Mouse (Mus musculus) kidney, adult 2 months (tissue): ENCODE data around the gene Cst11. TPM values are rescaled to one million over a fixed set of nuclear protein-coding genes. Genes with fewer than 3 reads are reported as not detected.

Source experiments
- DNase-seq: peaks from one replicate; pipeline ENCODE4 v3.0.0; 2021
- H3K27ac ChIP-seq: fragments of 200-500 bp; 2 replicates; pipeline ENCODE4 v1.5.1; 2012; ENCODE audit warnings: low read depth, low read length, control low read depth, inconsistent platforms; ENCODE audit not compliant: insufficient read depth
- H3K27me3 ChIP-seq: fragments of 200-500 bp; replicated peaks from 2 replicates; pipeline ENCODE4 v1.6.1; 2012; ENCODE audit warnings: mild to moderate bottlenecking, moderate library complexity, low read length, inconsistent platforms; ENCODE audit not compliant: control insufficient read depth, insufficient read depth
- H3K36me3 ChIP-seq: fragments of 200-500 bp; 2 replicates; pipeline ENCODE4 v1.6.1; 2012; ENCODE audit warnings: mild to moderate bottlenecking, moderate library complexity, low read length, inconsistent platforms; ENCODE audit not compliant: control insufficient read depth, insufficient read depth
- H3K4me1 ChIP-seq: fragments of 200-500 bp; 2 replicates; pipeline ENCODE4 v1.6.1; 2011; ENCODE audit warnings: low read length; ENCODE audit not compliant: control insufficient read depth, insufficient read depth
- H3K4me3 ChIP-seq: fragments of 200-500 bp; 2 replicates; pipeline ENCODE4 v1.5.1; 2011; ENCODE audit warnings: mild to moderate bottlenecking, low read depth, low read length, control low read depth; ENCODE audit not compliant: insufficient read depth
- CTCF ChIP-seq: fragments of 200-500 bp; conservative IDR thresholded peaks from 2 replicates; pipeline ENCODE4 v1.5.1; 2011; ENCODE audit warnings: low read depth, mild to moderate bottlenecking, control low read depth, low read length, moderate library complexity, mixed read lengths; ENCODE audit not compliant: insufficient read depth, insufficient read length
- POLR2A ChIP-seq: fragments of 200-500 bp; IDR thresholded peaks from one replicate; pipeline ENCODE4 v1.6.1; 2011; ENCODE audit warnings: low read depth, low read length, control low read depth
- WGBS: fragments of 180-500 bp; shearing (Covaris S2); methylation state at CpG from one replicate; pipeline ENCODE4 v1.1.7; 2018; 5-methylcytosine and 5-hydroxymethylcytosine counted together
- polyA plus RNA-seq: library from polyadenylated mRNA; depleted of rRNA; stranded (reverse); fragments of >200 nt; gene quantifications from 2 replicates; pipeline ENCODE4 v1.2.3, GENCODE M21; 2012; rRNA removed

The Cst11 gene
- polyA plus RNA-seq, 1 experiment = not detected

GRCm38 (mm10) chr2:148732327-148733000 is 38.8 kb downstream of the Cst11 start, which contains the start of gene Napb:
TSS of gene Napb (minus strand) at chr2:148732467.
- WGBS = 5% methylated on average over 18 of the region's 18 CpGs
- Histone ChIP-seq H3K4me3 (peak within 1 kb of the TSS; percentile 80), H3K27ac (no peak within 1 kb of the TSS), H3K4me1 (no peaks in the 10 kb centered on the region; the same call in 1 of the 2 replicates), H3K27me3 (no peaks in the 10 kb centered on the region), H3K36me3 (no peaks in the 10 kb centered on the region)
- DNase-seq = peak; percentile 97
- TF ChIP-seq CTCF = no peak
- TF ChIP-seq POLR2A = peak; percentile 95

- H3K27ac ChIP-seq = no peak overlapping the region
- no peak for TF ChIP-seq POLR2A
- no peak for TF ChIP-seq CTCF
- under 1% methylated on average over 35 of the region's 35 CpGs for WGBS
- no peaks in the 10 kb centered on the region; the same call in 1 of the 2 replicates for H3K4me1 ChIP-seq
- H3K27me3 ChIP-seq = no peaks in the 10 kb centered on the region
- peak overlapping the region; percentile 80 for H3K4me3 ChIP-seq
- DNase-seq = peak; percentile 26
- no peaks in the 10 kb centered on the region for H3K36me3 ChIP-seq
Measured at GRCm38 (mm10) chr2:148731614-148732326, 39.5 kb downstream of the Cst11 start.

GRCm38 (mm10) chr2:148719271-148719995 is 51.9 kb downstream of the Cst11 start:
- Histone ChIP-seq H3K36me3 (no peaks in the 10 kb centered on the region), H3K4me3 (no peak overlapping the region), H3K27ac (no peak overlapping the region), H3K4me1 (peaks cover 7% of the 10 kb centered on the region), H3K27me3 (no peaks in the 10 kb centered on the region)
- no peak for TF ChIP-seq POLR2A
- TF ChIP-seq CTCF = no peak
- WGBS = 39% methylated on average over 2 of the region's 2 CpGs
- DNase-seq = no peak

Other genes with a start within 250 kb of the Cst11 start
- 17.7 and 18.8 TPM in 2 replicates for gene Nxt1, start 98.9 kb downstream of the Cst11 start, polyA plus RNA-seq
- 10.1 and 12.0 TPM in 2 replicates for gene Gzf1, start 90.5 kb downstream of the Cst11 start, polyA plus RNA-seq
- 0.99 and 1.5 TPM in 2 replicates for gene Napb, start 39.0 kb downstream of the Cst11 start, polyA plus RNA-seq
- gene Cstl1, start 21.1 kb downstream of the Cst11 start, polyA plus RNA-seq = not detected in 2 replicates
- not detected in 2 replicates for gene 8030411F24Rik, start 10.5 kb upstream of the Cst11 start, polyA plus RNA-seq
- gene Cst12, start 17.9 kb upstream of the Cst11 start, polyA plus RNA-seq = 0.17 TPM in 1 of 2 replicates, not detected in the other
- 0.11 TPM in 1 of 2 replicates, not detected in the other for gene Cst8, start 27.3 kb upstream of the Cst11 start, polyA plus RNA-seq
- not detected in 2 replicates for gene Cst13, start 48.6 kb upstream of the Cst11 start, polyA plus RNA-seq
- not detected in 2 replicates for gene Cst9, start 63.6 kb upstream of the Cst11 start, polyA plus RNA-seq
- gene 9230104L09Rik, start 93.5 kb upstream of the Cst11 start, polyA plus RNA-seq = not detected in 2 replicates
- gene Cst3, start 104.2 kb upstream of the Cst11 start, polyA plus RNA-seq = 968 and 1,101 TPM in 2 replicates
- gene Gm1330, start 231.8 kb upstream of the Cst11 start, polyA plus RNA-seq = not detected in 2 replicates
- gene Gm10750, start 245.7 kb upstream of the Cst11 start, polyA plus RNA-seq = not detected in 2 replicates